Mouse (Mus musculus): ENCODE results near the gene Tmem217. TPM values are rescaled to one million over a fixed set of nuclear protein-coding genes. Genes with fewer than 3 reads are reported as not detected.

The Tmem217 gene
- polyA plus RNA-seq, 1 experiment, result not detected

GRCm38 (mm10) chr17:29476461-29476860 lies 75.7 kb downstream of the Tmem217 start:
- H3K27ac ChIP-seq (ENCODE audit: insufficient read depth, low read length), result no peak overlapping the region
- no peaks in the 10 kb centered on the region for H3K4me1 ChIP-seq (ENCODE audit: control insufficient read depth, insufficient read depth, insufficient read length)
- H3K4me3 ChIP-seq (ENCODE audit: extremely low read depth, insufficient read depth, insufficient read length), result no peak overlapping the region
- 89% methylated on average over 4 of the region's 4 CpGs for whole genome bisulfite sequencing
- TF ChIP-seq POLR2A (IDR thresholded peaks at IDR 0.05; ENCODE audit: low read depth, low read length) (no peak), CTCF (IDR thresholded peaks at IDR 0.05; ENCODE audit: extremely low read depth, insufficient read depth, insufficient read length, insufficient replicate concordance) (no peak)
- no peak for DNase-seq (ENCODE audit: low read depth in 1 of 2, low spot score in 2 of 2)
- no peaks in the 10 kb centered on the region for H3K27me3 ChIP-seq (ENCODE audit: control insufficient read depth, insufficient read depth, low read length)
- H3K36me3 ChIP-seq (ENCODE audit: control insufficient read depth, insufficient read depth, low read length), result no peaks in the 10 kb centered on the region

Other genes with a start within 250 kb of the Tmem217 start
- gene Pi16, start 234.7 kb downstream of the Tmem217 start, polyA plus RNA-seq (2012; rRNA removed), result 4.2 and 6.4 TPM in 2 replicates
- 145 and 212 TPM in 2 replicates for gene Mtch1, start 204.5 kb downstream of the Tmem217 start, polyA plus RNA-seq (2012; rRNA removed)
- gene Fgd2, start 191.5 kb downstream of the Tmem217 start, polyA plus RNA-seq (2012; rRNA removed), result 268 and 346 TPM in 2 replicates
- 56.6 and 90.2 TPM in 2 replicates for gene Pim1, start 61.6 kb downstream of the Tmem217 start, polyA plus RNA-seq (2012; rRNA removed)
- gene Gm17657, start 2.7 kb downstream of the Tmem217 start, polyA plus RNA-seq (2012; rRNA removed), result not detected in 2 replicates
- gene Tbc1d22b, start 2.6 kb downstream of the Tmem217 start, polyA plus RNA-seq (2012; rRNA removed), result 15.5 and 17.7 TPM in 2 replicates
- gene Rnf8, start 62.4 kb upstream of the Tmem217 start, polyA plus RNA-seq (2012; rRNA removed), result 19.8 and 24.0 TPM in 2 replicates
- gene Gm28043, start 62.5 kb upstream of the Tmem217 start, polyA plus RNA-seq (2012; rRNA removed), result 1.3 TPM in 2 replicates
- gene Cmtr1, start 108.2 kb upstream of the Tmem217 start, polyA plus RNA-seq (2012; rRNA removed), result 34.3 and 38.5 TPM in 2 replicates
- 5.4 and 6.1 TPM in 2 replicates for gene Ccdc167, start 164.7 kb upstream of the Tmem217 start, polyA plus RNA-seq (2012; rRNA removed)

Data from spleen, adult 2 months (tissue).